Mouse (Mus musculus) adrenal gland, postnatal 4 days (tissue): Measurements from ENCODE around the gene Rad21l. TPM values are rescaled to one million over a fixed set of nuclear protein-coding genes. Genes with fewer than 3 reads are reported as not detected.

Source experiments
- DNase-seq, 2 experiments: peaks; one replicate each; pipeline ENCODE4 v3.0.0; 2021 to 2022; ENCODE audit warnings: low spot score in 2 of 2, mixed read lengths in 2 of 2
- long read RNA-seq, 2 experiments: library from polyadenylated mRNA; stranded (forward); transcript quantifications; one replicate each; pipeline ENCODE4 v2.0.0; 2021
- total RNA-seq, 2 experiments: library from RNA; stranded (reverse); gene quantifications; 2 replicates each; pipeline ENCODE4 v1.2.3; 2021

The Rad21l gene
- not detected for total RNA-seq
- long read RNA-seq, experiment 1: 0 reads
- long read RNA-seq, experiment 2: 0 reads

DNA sequence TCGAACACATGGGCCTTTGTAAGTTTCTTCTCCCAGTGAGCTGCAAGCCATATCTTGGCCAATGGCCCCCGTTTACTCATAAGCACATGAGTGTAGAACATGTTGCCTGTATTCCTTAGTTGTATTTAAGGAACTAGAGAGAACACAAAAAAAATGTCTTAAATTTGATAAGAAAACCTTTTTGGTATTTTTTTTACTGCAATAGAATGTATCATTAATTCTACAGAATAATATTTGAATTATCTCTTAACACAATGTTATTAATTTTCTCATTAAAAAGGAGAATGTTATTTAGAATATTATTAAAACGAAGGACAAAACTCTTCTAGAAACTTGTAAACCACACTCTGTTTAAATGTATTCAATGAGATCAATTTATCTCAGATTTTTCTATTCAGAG, at the start of gene Rad21l:
Rad21l (minus strand) TSS at position 101 of the 400 bp plus-strand sequence.
- no peak for DNase-seq

DNA sequence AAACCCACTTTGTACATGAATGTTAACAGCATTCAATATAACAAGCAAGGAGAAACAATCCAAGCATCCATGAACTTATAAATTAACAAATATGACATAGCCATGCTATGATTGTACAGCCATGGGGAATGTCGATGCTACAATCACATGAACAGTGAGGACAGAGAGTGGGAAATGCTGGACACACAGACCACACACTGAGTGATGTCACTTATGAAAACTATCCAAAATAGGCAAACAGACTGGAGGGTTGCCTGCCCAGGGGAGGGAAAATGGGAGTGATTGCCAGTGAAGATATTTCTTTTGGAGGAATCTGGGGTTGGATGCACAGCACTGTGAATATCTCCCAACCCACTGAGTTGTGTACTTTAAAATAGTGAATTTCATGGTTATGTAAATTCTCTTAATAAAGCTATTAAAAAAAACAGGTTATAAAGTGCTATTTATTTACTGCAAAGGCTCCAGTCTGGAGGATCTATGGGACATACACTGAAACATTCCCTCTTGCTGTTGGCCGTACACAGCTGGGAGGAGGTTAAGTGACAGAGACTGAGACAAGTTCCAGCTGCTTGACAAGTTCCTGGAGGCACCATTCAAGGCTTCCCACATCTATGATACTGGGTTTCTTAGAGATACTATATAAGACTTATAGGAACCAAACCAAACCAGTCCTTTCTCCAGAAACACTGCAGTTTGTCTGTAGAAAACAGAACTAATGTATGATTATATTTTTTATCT, 48.2 kb upstream of the Rad21l start:
- DNase-seq: no peak

- DNase-seq: no peak
Observed at GRCm38 (mm10) chr2:151715526-151715925, 47.2 kb upstream of the Rad21l start.

DNA sequence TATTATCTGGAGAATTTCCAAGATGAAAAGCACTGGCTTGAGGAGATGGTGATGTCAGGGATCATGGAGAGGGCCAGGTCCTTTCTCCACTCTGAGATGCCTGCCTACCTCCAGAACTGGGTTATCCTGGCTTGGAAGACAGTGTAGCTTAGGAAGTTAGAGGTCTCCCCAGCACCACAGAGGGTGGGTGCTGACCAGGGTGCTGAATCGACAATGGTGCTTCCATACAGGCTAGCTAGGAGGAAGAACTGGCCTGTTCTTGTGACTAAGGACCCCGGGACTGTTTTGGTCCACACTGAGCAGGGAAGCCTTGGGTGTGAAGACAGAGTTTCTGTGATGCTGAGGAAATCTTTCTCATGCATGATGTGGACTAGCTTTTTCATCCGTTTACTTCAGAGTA, 44.3 kb upstream of the Rad21l start:
- DNase-seq: no peak

- no peak for DNase-seq
Observed at GRCm38 (mm10) chr2:151702851-151703190, 34.5 kb upstream of the Rad21l start.

- DNase-seq: peak in 1 of 2 experiments; percentile 15
Observed at GRCm38 (mm10) chr2:151702146-151702850, 34.0 kb upstream of the Rad21l start.

- no peak for DNase-seq
Observed at GRCm38 (mm10) chr2:151701231-151702145, 33.2 kb upstream of the Rad21l start, which contains the start of gene Tmem74b. TSS of gene Tmem74b (plus strand) at chr2:151702008.

GRCm38 (mm10) chr2:151682976-151683375, 14.6 kb upstream of the Rad21l start:
- no peak for DNase-seq

- no peak for DNase-seq
Observed at GRCm38 (mm10) chr2:151682357-151682756, 14.0 kb upstream of the Rad21l start.

- DNase-seq: no peak
Observed at GRCm38 (mm10) chr2:151676234-151676633, 7.9 kb upstream of the Rad21l start.

GRCm38 (mm10) chr2:151670968-151671329, 2.6 kb upstream of the Rad21l start:
- DNase-seq: no peak

DNA sequence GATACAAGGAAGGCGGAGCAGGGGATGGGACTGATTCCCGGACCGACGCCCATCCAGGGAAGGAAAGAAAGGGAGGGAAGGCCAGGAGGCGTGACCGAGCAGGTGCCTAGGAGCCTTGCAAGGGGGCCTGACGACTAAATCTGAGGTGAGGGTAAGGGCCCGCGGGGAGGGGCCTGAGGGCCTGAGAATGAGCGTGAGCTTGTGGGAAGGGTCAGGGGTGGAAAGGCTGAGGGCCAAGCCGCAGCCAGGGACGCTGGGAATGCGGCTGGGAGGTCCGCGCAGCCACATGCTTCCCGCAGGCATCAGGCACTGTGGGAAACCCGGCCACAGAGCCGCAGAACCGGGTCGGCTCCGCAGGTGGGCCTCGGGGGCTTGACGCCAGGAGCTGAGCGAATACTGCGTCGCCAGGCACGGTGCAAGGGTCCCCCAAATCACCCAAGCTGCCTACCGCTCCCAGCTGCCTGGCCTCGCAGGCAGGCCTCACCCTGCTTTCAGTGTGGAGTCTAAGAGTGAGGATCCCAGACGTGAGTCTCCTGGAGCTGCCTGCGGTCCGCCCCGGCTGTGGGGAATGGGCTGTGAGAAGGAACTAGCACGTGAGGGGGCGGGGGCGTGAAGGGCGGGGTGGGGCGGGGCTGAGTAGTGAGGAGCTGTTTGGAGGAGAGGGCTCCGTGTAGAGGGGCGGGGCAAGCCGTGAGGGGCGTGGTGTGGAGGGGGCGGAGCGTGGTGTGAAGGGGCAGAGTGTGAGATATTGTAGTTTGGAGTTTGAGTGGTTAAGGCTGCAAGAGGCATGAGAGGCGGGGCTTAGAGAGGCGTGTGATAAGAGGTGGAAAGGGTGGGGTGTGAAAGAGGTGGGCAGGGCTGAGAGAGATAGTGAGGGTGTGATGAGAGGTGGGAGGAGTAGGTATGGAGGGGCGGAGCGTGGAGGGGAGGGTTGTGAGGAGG, 2.0 kb upstream of the Rad21l start:
- no peak for DNase-seq

DNA sequence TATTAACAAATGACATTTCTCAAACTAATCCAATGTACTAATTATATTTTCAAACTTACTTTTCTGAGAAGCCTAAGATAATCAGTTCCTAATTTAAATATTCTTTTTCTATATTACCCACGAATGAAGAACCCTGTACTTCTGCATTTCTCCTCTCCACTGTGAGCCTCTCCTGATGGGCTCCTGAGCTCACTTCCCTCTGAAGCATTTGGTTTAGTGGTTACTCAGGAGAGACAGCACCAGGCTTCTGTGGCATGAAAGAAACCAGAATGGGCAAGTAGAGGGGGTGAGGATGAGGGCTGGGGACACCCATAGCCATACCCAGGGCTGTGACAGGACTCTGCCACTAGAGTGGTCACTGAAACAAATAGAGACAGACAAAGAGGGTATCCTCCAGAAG, 16.3 kb downstream of the Rad21l start:
- DNase-seq: no peak

GRCm38 (mm10) chr2:151636015-151636402, 32.3 kb downstream of the Rad21l start:
- no peak for DNase-seq

GRCm38 (mm10) chr2:151635362-151636014, 32.8 kb downstream of the Rad21l start:
- no peak for DNase-seq

DNA sequence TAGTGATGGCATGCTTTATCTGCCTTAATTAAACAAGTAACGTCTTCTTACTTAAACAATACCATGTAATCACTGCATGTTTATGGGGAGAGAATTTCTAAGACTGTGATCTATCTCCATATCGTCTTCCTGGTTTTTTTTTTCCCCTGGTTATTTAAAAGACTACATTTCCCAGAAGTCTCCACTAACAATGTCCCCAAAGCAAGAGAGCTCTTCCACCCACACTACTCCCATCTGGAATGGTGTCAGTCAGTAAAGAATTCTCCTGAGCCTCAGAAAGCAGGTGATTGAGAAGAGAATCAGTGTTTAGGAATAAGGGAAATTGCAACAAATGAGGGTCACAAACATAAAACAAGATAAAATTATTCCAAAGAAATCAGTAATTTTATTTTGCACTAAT, 33.4 kb downstream of the Rad21l start:
- DNase-seq: no peak

DNA sequence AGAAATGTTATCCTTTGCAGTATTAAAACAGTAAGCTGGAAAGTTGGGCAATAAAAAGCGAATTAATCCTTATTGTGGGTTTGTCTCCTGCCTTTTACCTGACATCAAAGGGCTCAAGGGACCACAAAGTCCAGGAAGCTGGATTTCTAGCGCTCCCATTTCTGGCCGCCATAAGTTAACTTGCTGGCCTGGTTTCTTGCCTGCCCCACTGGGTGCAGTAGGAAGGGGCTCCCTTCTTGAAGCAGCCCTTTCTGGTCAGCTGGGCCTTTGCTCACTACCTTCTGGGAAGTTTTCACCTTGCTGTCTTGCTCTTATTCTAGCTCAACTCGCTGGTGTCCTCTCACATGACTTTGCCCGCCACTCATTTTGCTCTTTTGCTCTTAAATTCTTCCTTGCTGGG, 35.4 kb downstream of the Rad21l start:
- no peak for DNase-seq

DNA sequence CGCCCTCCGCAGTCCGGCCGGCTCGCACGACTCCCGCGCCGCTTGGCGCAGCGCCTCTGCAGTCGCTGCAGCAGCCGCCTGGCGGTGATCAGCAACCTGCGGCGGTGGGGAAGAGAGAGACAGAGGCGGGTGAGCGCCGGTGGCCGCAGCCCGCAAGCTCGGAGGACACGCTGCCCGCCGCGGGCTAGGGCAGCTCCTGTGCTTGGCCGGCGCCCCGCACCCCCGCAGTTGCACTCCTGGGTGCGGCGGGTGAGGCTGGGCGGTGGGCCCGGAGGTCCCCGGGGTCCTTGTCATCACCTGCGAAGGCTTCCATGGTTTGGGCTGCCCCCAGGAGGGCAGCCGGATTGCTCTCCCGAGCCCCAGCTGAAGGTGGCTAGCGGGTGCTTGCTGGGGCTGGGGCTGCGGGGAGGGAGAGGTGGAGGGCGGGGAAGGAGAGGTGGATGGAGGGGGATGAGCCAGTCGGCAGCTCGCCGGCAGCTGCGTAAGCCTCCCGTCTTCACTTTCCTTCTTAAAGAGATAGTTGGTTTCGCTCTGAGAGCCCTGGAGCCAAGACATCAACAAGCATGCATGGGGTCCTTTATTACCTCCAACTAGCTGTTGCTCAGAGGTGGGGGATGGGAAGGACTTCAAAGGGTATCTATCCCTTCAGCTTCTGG, 36.0 kb downstream of the Rad21l start, which contains the start of gene Snph:
Snph (minus strand) TSS at position 435 of the 656 bp plus-strand sequence.
- DNase-seq: peak; percentile 11 to 14

- no peak for DNase-seq
Observed at GRCm38 (mm10) chr2:151631406-151632158, 36.8 kb downstream of the Rad21l start.
